Mouse (Mus musculus): ENCODE results near the gene Rgs18. TPM values are rescaled to one million over a fixed set of nuclear protein-coding genes. Genes with fewer than 3 reads are reported as not detected.
A peak's percentile ranks its signal among the peaks of the same experiment; 100 is the strongest.

Rgs18 gene
- polyA plus RNA-seq (2015; fragmentation: Nextera tagmentation; extraction: Ambion mirVana): 10.1 and 13.0 TPM in 2 replicates

GRCm38 (mm10) chr1:144775331-144775730, at the start of gene Rgs18:
Gene Rgs18, minus strand, starts transcription at chr1:144775435.
- Histone ChIP-seq H3K9me3 (replicated peaks; ENCODE audit: control insufficient read depth, low read length) (no peaks in the 10 kb centered on the region), H3K4me2 (ENCODE audit: low read depth, low read length) (peak within 1 kb of the TSS; percentile 39), H3K27me3 (ENCODE audit: control insufficient read depth, insufficient read depth, low read depth, low read length) (no peaks in the 10 kb centered on the region), H3K4me3 (ENCODE audit: low read depth, low read length) (peak within 1 kb of the TSS; percentile 31; the same call in 1 of the 2 replicates), H3K36me3 (ENCODE audit: control insufficient read depth, insufficient read depth) (no peaks in the 10 kb centered on the region), H3K9ac (ENCODE audit: low read depth, low read length) (no peak within 1 kb of the TSS), H3K4me1 (ENCODE audit: control insufficient read depth, low read depth, low read length) (no peaks in the 10 kb centered on the region), H3K27ac (ENCODE audit: low read length) (no peak within 1 kb of the TSS)
- WGBS (ENCODE audit: insufficient replicate concordance): 14% methylated on average over 5 of the region's 5 CpGs
- peak; percentile 80 for ATAC-seq (ENCODE audit: low read depth)

DNA sequence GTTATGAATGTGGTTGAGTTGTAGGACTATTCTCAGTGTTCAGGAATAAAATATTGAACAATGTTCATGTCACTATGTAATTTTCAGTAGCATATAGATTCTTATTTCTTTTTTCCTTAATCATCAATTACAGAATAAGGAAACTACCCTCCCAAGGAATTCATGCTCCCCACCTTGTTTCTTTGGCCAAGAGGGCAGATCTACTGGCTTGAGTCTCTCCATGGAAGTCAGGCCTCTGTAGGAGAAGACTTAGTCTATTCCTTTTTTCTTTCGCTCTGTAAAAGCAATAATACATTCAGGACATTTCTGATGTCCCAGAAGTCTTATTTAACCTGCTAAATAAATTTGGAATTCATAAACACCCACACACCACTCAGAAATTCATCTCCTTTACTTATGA, 841 bp downstream of the Rgs18 start:
- H3K36me3 ChIP-seq (ENCODE audit: control insufficient read depth, insufficient read depth): no peaks in the 10 kb centered on the region
- no peaks in the 10 kb centered on the region for H3K27me3 ChIP-seq (ENCODE audit: control insufficient read depth, insufficient read depth, low read depth, low read length)
- H3K4me1 ChIP-seq (ENCODE audit: control insufficient read depth, low read depth, low read length): no peaks in the 10 kb centered on the region
- peak overlapping the region; percentile 31; the same call in 1 of the 2 replicates for H3K4me3 ChIP-seq (ENCODE audit: low read depth, low read length)
- WGBS (ENCODE audit: insufficient replicate concordance): 20% methylated on average over 1 of the region's 1 CpGs
- no peaks in the 10 kb centered on the region for H3K9me3 ChIP-seq (replicated peaks; ENCODE audit: control insufficient read depth, low read length)
- no peak overlapping the region for H3K4me2 ChIP-seq (ENCODE audit: low read depth, low read length)
- ATAC-seq (ENCODE audit: low read depth): no peak
- H3K27ac ChIP-seq (ENCODE audit: low read length): no peak overlapping the region
- H3K9ac ChIP-seq (ENCODE audit: low read depth, low read length): no peak overlapping the region

DNA sequence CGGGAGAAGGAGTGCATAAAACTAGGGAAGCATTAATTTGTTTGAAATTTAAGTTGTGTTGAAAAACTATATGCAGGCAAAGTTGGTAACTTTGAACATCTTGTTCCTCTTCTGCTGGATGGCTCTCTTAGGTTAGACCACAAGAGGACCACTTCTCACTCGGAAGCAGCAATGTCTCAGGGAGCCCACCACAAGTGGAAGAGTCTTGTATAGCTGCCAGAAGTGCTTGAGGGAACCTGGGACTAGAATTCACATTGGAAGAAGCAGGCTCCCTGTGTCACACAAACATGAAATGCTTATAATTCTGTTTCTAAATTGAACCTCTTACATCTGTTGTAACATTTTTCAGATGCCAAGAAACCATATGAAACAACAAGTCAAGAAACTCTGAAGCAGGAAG, 9.0 kb downstream of the Rgs18 start:
- no peak for ATAC-seq (ENCODE audit: low read depth)
- Histone ChIP-seq H3K4me3 (ENCODE audit: low read depth, low read length) (no peak overlapping the region), H3K27ac (ENCODE audit: low read length) (no peak overlapping the region), H3K9ac (ENCODE audit: low read depth, low read length) (no peak overlapping the region), H3K27me3 (ENCODE audit: control insufficient read depth, insufficient read depth, low read depth, low read length) (no peaks in the 10 kb centered on the region), H3K36me3 (ENCODE audit: control insufficient read depth, insufficient read depth) (no peaks in the 10 kb centered on the region), H3K4me1 (ENCODE audit: control insufficient read depth, low read depth, low read length) (no peaks in the 10 kb centered on the region), H3K9me3 (replicated peaks; ENCODE audit: control insufficient read depth, low read length) (no peaks in the 10 kb centered on the region), H3K4me2 (ENCODE audit: low read depth, low read length) (no peak overlapping the region)
- 19% methylated on average over 2 of the region's 2 CpGs for WGBS (ENCODE audit: insufficient replicate concordance)

- no peak overlapping the region for H3K9ac ChIP-seq (ENCODE audit: low read depth, low read length)
- H3K4me2 ChIP-seq (ENCODE audit: low read depth, low read length): no peak overlapping the region
- no peaks in the 10 kb centered on the region for H3K4me1 ChIP-seq (ENCODE audit: control insufficient read depth, low read depth, low read length)
- WGBS (ENCODE audit: insufficient replicate concordance): 62% methylated on average over 3 of the region's 3 CpGs
- ATAC-seq (ENCODE audit: low read depth): no peak
- H3K9me3 ChIP-seq (replicated peaks; ENCODE audit: control insufficient read depth, low read length): no peaks in the 10 kb centered on the region
- no peak overlapping the region for H3K4me3 ChIP-seq (ENCODE audit: low read depth, low read length)
- H3K27ac ChIP-seq (ENCODE audit: low read length): no peak overlapping the region
- no peaks in the 10 kb centered on the region for H3K27me3 ChIP-seq (ENCODE audit: control insufficient read depth, insufficient read depth, low read depth, low read length)
- no peaks in the 10 kb centered on the region for H3K36me3 ChIP-seq (ENCODE audit: control insufficient read depth, insufficient read depth)
Observed at GRCm38 (mm10) chr1:144760792-144761191, 14.4 kb downstream of the Rgs18 start.

GRCm38 (mm10) chr1:144750763-144751162, 24.5 kb downstream of the Rgs18 start:
- no peaks in the 10 kb centered on the region for H3K36me3 ChIP-seq (ENCODE audit: control insufficient read depth, insufficient read depth)
- H3K27me3 ChIP-seq (ENCODE audit: control insufficient read depth, insufficient read depth, low read depth, low read length): no peaks in the 10 kb centered on the region
- no peaks in the 10 kb centered on the region for H3K4me1 ChIP-seq (ENCODE audit: control insufficient read depth, low read depth, low read length)
- H3K9ac ChIP-seq (ENCODE audit: low read depth, low read length): no peak overlapping the region
- no peak overlapping the region for H3K27ac ChIP-seq (ENCODE audit: low read length)
- no peaks in the 10 kb centered on the region for H3K9me3 ChIP-seq (replicated peaks; ENCODE audit: control insufficient read depth, low read length)
- H3K4me2 ChIP-seq (ENCODE audit: low read depth, low read length): no peak overlapping the region
- no peak overlapping the region for H3K4me3 ChIP-seq (ENCODE audit: low read depth, low read length)
- ATAC-seq (ENCODE audit: low read depth): no peak
- 41% methylated on average over 3 of the region's 3 CpGs for WGBS (ENCODE audit: insufficient replicate concordance)

- 62% methylated on average over 1 of the region's 1 CpGs for WGBS (ENCODE audit: insufficient replicate concordance)
Observed at GRCm38 (mm10) chr1:144746182-144746581, 29.1 kb downstream of the Rgs18 start.

DNA sequence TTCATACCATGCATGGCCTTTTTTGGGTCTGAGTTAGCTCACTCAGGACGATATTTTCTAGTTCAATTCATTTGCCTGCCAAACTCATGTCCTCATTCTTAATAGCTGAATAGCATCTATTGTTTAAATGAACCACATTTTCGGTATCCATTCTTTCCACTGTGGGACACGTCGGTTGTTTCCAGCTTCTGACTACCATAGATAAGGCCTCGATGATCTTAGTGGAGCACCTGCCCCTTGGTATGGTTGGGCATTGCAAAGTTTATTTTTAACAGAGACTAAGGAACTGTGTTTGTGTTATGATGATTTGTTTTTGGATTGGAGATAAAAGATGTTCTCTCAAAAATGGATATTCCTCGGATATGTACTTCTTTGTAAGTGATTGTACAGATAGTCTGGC, 37.5 kb downstream of the Rgs18 start:
- Histone ChIP-seq H3K27ac (ENCODE audit: low read length) (no peak overlapping the region), H3K27me3 (ENCODE audit: control insufficient read depth, insufficient read depth, low read depth, low read length) (no peaks in the 10 kb centered on the region), H3K9me3 (replicated peaks; ENCODE audit: control insufficient read depth, low read length) (no peaks in the 10 kb centered on the region), H3K4me1 (ENCODE audit: control insufficient read depth, low read depth, low read length) (no peaks in the 10 kb centered on the region), H3K36me3 (ENCODE audit: control insufficient read depth, insufficient read depth) (no peaks in the 10 kb centered on the region), H3K9ac (ENCODE audit: low read depth, low read length) (no peak overlapping the region), H3K4me2 (ENCODE audit: low read depth, low read length) (no peak overlapping the region), H3K4me3 (ENCODE audit: low read depth, low read length) (no peak overlapping the region)
- 30% methylated on average over 6 of the region's 6 CpGs for WGBS (ENCODE audit: insufficient replicate concordance)
- no peak for ATAC-seq (ENCODE audit: low read depth)

More at GRCm38 (mm10) chr1:144746182-144746581, 29.1 kb downstream of the Rgs18 start:
- Histone ChIP-seq H3K4me1 (ENCODE audit: control insufficient read depth, low read depth, low read length) (no peaks in the 10 kb centered on the region), H3K9ac (ENCODE audit: low read depth, low read length) (no peak overlapping the region), H3K27ac (ENCODE audit: low read length) (no peak overlapping the region), H3K27me3 (ENCODE audit: control insufficient read depth, insufficient read depth, low read depth, low read length) (no peaks in the 10 kb centered on the region), H3K9me3 (replicated peaks; ENCODE audit: control insufficient read depth, low read length) (no peaks in the 10 kb centered on the region), H3K4me2 (ENCODE audit: low read depth, low read length) (no peak overlapping the region), H3K4me3 (ENCODE audit: low read depth, low read length) (no peak overlapping the region), H3K36me3 (ENCODE audit: control insufficient read depth, insufficient read depth) (no peaks in the 10 kb centered on the region)
- no peak for ATAC-seq (ENCODE audit: low read depth)

GRCm38 (mm10) chr1:144720736-144721135, 54.5 kb downstream of the Rgs18 start:
- ATAC-seq (ENCODE audit: low read depth): no peak
- WGBS (ENCODE audit: insufficient replicate concordance): 61% methylated on average over 4 of the region's 4 CpGs
- Histone ChIP-seq H3K27me3 (ENCODE audit: control insufficient read depth, insufficient read depth, low read depth, low read length) (no peaks in the 10 kb centered on the region), H3K4me1 (ENCODE audit: control insufficient read depth, low read depth, low read length) (no peaks in the 10 kb centered on the region), H3K9me3 (replicated peaks; ENCODE audit: control insufficient read depth, low read length) (no peaks in the 10 kb centered on the region), H3K9ac (ENCODE audit: low read depth, low read length) (no peak overlapping the region), H3K36me3 (ENCODE audit: control insufficient read depth, insufficient read depth) (no peaks in the 10 kb centered on the region), H3K4me2 (ENCODE audit: low read depth, low read length) (no peak overlapping the region), H3K27ac (ENCODE audit: low read length) (no peak overlapping the region), H3K4me3 (ENCODE audit: low read depth, low read length) (no peak overlapping the region)

DNA sequence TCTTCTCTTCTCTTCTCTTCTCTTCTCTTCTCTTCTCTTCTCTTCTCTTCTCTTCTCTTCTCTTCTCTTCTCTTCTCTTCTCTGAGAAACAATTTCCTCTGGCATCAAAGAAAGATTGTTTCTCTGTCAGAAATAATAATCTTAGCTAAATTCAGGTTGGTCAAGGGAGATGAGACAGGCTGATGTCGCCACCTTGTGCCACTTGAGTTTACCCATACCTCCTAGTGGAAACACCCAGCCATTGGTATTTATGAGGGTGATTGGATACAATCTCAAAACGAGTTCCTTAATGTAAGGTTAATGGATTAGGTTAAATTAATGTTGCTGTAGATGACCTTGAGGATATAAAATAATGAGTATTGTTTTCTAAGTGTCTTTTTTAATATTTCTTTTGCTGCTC, 70.9 kb downstream of the Rgs18 start:
- 33% methylated on average over 2 of the region's 2 CpGs for WGBS (ENCODE audit: insufficient replicate concordance)
- no peak overlapping the region for H3K27ac ChIP-seq (ENCODE audit: low read length)
- no peaks in the 10 kb centered on the region for H3K27me3 ChIP-seq (ENCODE audit: control insufficient read depth, insufficient read depth, low read depth, low read length)
- H3K4me1 ChIP-seq (ENCODE audit: control insufficient read depth, low read depth, low read length): no peaks in the 10 kb centered on the region
- H3K36me3 ChIP-seq (ENCODE audit: control insufficient read depth, insufficient read depth): no peaks in the 10 kb centered on the region
- H3K4me2 ChIP-seq (ENCODE audit: low read depth, low read length): no peak overlapping the region
- no peak overlapping the region for H3K9ac ChIP-seq (ENCODE audit: low read depth, low read length)
- ATAC-seq (ENCODE audit: low read depth): no peak
- no peaks in the 10 kb centered on the region for H3K9me3 ChIP-seq (replicated peaks; ENCODE audit: control insufficient read depth, low read length)
- H3K4me3 ChIP-seq (ENCODE audit: low read depth, low read length): no peak overlapping the region

All from liver, embryonic 16.5 days (tissue).